Mouse (Mus musculus) G1E (cell line): Measurements from ENCODE around the gene Col11a2. TPM values are rescaled to one million over a fixed set of nuclear protein-coding genes. Genes with fewer than 3 reads are reported as not detected.

Experiments used
- ATAC-seq: 2 replicates; pipeline ENCODE4 v1.8.0; 2016; ENCODE audit warnings: mild to moderate bottlenecking; ENCODE audit not compliant: insufficient number of reproducible peaks, poor library complexity, low FRiP score, severe bottlenecking; ENCODE audit errors: extremely low read depth
- DNase-seq: peaks from one replicate; pipeline ENCODE4 v3.0.0; 2012; ENCODE audit warnings: low spot score
- H3K27me3 ChIP-seq: 2 replicates; pipeline ENCODE4 v1.6.1; 2012; ENCODE audit warnings: mild to moderate bottlenecking, low read length, inconsistent platforms; ENCODE audit not compliant: insufficient read depth
- H3K36me3 ChIP-seq: replicated peaks from 2 replicates; pipeline ENCODE3; 2012; ENCODE audit warnings: mild to moderate bottlenecking, inconsistent platforms
- H3K4me1 ChIP-seq: 2 replicates; pipeline ENCODE4 v1.6.1; 2012; ENCODE audit warnings: low read depth, low read length, inconsistent platforms, mixed read lengths; ENCODE audit not compliant: insufficient read depth
- H3K4me3 ChIP-seq: 2 replicates; pipeline ENCODE4 v1.5.1; 2012; ENCODE audit warnings: low read depth, mild to moderate bottlenecking, inconsistent platforms, low read length, moderate library complexity, mixed read lengths
- H3K9me3 ChIP-seq: replicated peaks from 2 replicates; pipeline ENCODE4 v1.6.1; 2012; ENCODE audit warnings: inconsistent platforms
- CTCF ChIP-seq: IDR thresholded peaks from 2 replicates; pipeline ENCODE4 v1.5.1; 2012; ENCODE audit warnings: low read depth, low read length, inconsistent platforms, mixed read lengths
- GATA1 ChIP-seq: IDR thresholded peaks from 2 replicates; pipeline ENCODE4 v1.6.1; 2012; ENCODE audit warnings: borderline replicate concordance, low read length, inconsistent platforms, mixed read lengths
- GATA2 ChIP-seq: IDR thresholded peaks from 2 replicates; pipeline ENCODE4 v1.6.1; 2012; ENCODE audit warnings: low read depth, low read length, inconsistent platforms, borderline replicate concordance
- POLR2AphosphoS5 ChIP-seq: IDR thresholded peaks from 2 replicates; pipeline ENCODE4 v1.6.1; 2012; ENCODE audit warnings: low read depth, low read length, inconsistent platforms; ENCODE audit not compliant: insufficient replicate concordance
- TAL1 ChIP-seq: conservative IDR thresholded peaks from 2 replicates; pipeline ENCODE4 v1.6.1; 2012; ENCODE audit warnings: low read depth, low read length, inconsistent platforms, mixed read lengths
- polyA plus RNA-seq: library from polyadenylated mRNA; stranded (reverse); fragments of >175 nt; gene quantifications from 2 replicates; pipeline ENCODE4 v1.2.3, GENCODE M21; 2012
- total RNA-seq, 2 experiments: library from RNA; stranded (forward) in 1 of 2; stranded (reverse) in 1 of 2; fragments of 200-1000 nt in 1 of 2; fragments of >200 nt in 1 of 2; fragmentation: Nextera tagmentation in 1 of 2; gene quantifications; 2 replicates each; pipeline ENCODE4 v1.2.3; 2014 to 2017

The Col11a2 gene
- total and polyA plus RNA-seq, 3 experiments, result 0.45 to 2.3 (median 1.6) TPM

GRCm38 (mm10) chr17:34093199-34093874, 54.1 kb downstream of the Col11a2 start:
- Histone ChIP-seq H3K36me3 (no peaks in the 10 kb centered on the region), H3K9me3 (no peaks in the 10 kb centered on the region), H3K27me3 (peaks cover 47% of the 10 kb centered on the region), H3K4me3 (no peak overlapping the region), H3K4me1 (peaks cover 8% of the 10 kb centered on the region)
- TF ChIP-seq TAL1 (no peak), POLR2AphosphoS5 (no peak), GATA1 (no peak), CTCF (no peak), GATA2 (no peak)
- no peak for ATAC-seq
- no peak for DNase-seq

- TF ChIP-seq POLR2AphosphoS5 (no peak), GATA2 (no peak), CTCF (no peak), TAL1 (no peak), GATA1 (no peak)
- Histone ChIP-seq H3K4me3 (no peak overlapping the region), H3K4me1 (peaks cover 14% of the 10 kb centered on the region), H3K9me3 (no peaks in the 10 kb centered on the region), H3K36me3 (no peaks in the 10 kb centered on the region), H3K27me3 (peaks cover 47% of the 10 kb centered on the region)
- ATAC-seq (no peak), DNase-seq (no peak)
These were observed 55.2 kb downstream of the Col11a2 start for GRCm38 (mm10) chr17:34094283-34095035.

- Histone ChIP-seq H3K27me3 (peaks cover 48% of the 10 kb centered on the region), H3K36me3 (no peaks in the 10 kb centered on the region), H3K4me1 (peaks cover 20% of the 10 kb centered on the region), H3K9me3 (no peaks in the 10 kb centered on the region), H3K4me3 (no peak overlapping the region)
- ATAC-seq (no peak), DNase-seq (no peak)
- no peak for TF ChIP-seq POLR2AphosphoS5
- no peak for TF ChIP-seq CTCF
These were observed 57.3 kb downstream of the Col11a2 start for GRCm38 (mm10) chr17:34096497-34097010.

GRCm38 (mm10) chr17:34097272-34097671, 58.0 kb downstream of the Col11a2 start:
- no peak overlapping the region for H3K4me3 ChIP-seq
- no peaks in the 10 kb centered on the region for H3K9me3 ChIP-seq
- ATAC-seq (no peak), DNase-seq (no peak)
- H3K27me3 ChIP-seq, result peaks cover 43% of the 10 kb centered on the region
- peaks cover 25% of the 10 kb centered on the region for H3K4me1 ChIP-seq
- no peaks in the 10 kb centered on the region for H3K36me3 ChIP-seq
- no peak for TF ChIP-seq CTCF
- no peak for TF ChIP-seq TAL1
- TF ChIP-seq GATA1, result no peak
- no peak for TF ChIP-seq GATA2

- peaks cover 35% of the 10 kb centered on the region for H3K4me1 ChIP-seq
- no peak for TF ChIP-seq POLR2AphosphoS5
- ATAC-seq (no peak), DNase-seq (no peak)
- H3K9me3 ChIP-seq, result no peaks in the 10 kb centered on the region
- H3K4me3 ChIP-seq, result no peak overlapping the region
- no peaks in the 10 kb centered on the region for H3K36me3 ChIP-seq
- H3K27me3 ChIP-seq, result peaks cover 31% of the 10 kb centered on the region
These were observed 59.7 kb downstream of the Col11a2 start for GRCm38 (mm10) chr17:34098709-34099479.

GRCm38 (mm10) chr17:34099531-34099930, 60.3 kb downstream of the Col11a2 start:
- H3K4me3 ChIP-seq, result no peak overlapping the region
- H3K4me1 ChIP-seq, result peaks cover 32% of the 10 kb centered on the region
- H3K9me3 ChIP-seq, result no peaks in the 10 kb centered on the region
- ATAC-seq (no peak), DNase-seq (no peak)
- TF ChIP-seq CTCF (no peak), GATA1 (no peak), GATA2 (no peak)
- no peaks in the 10 kb centered on the region for H3K36me3 ChIP-seq
- H3K27me3 ChIP-seq, result peaks cover 25% of the 10 kb centered on the region
